In the genomic region with DNA sequence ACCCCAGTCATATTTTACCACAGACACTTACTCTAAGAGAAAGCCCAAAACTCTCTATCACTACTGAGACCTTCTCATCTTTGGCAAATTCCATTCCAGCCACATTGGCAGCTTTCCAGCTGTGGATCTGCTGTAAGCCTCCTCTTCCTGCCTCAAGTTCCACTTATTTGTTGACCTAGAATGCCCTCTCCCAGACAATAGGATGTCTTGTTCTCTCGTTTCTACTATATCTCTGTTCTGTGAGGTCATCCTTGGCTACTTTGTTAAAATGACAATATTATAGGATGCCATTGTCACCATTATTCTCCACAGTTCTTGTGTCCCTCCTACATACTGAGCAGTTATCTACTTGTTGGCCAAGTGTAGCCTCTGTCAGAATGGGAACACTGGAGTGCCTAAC, we compare ENCODE assay signal across 19 mouse cellular contexts.
DNase-seq lines count a peak whose midpoint lies in the region; ATAC-seq and TF ChIP-seq lines count a peak whose summit lies in the region.
"Had no signal": no experiment of that assay in that cellular context is flagged by ENCODE, and none has a peak within 500 bp of the region (broad histone marks: within the 10 kb centered on the region; RNA-seq: fewer than 3 reads in every experiment).

No protein-coding gene starts in this region.

- no peak overlapping the region for H3K9ac ChIP-seq in embryonic facial prominence, embryonic 14.5 days (ENCODE audit: low read depth, low read length)
- H3K9ac ChIP-seq in hindbrain, postnatal 0 days (replicated peaks; ENCODE audit: low read length), result no peak overlapping the region
- H3K9ac ChIP-seq: embryonic facial prominence, embryonic 15.5 days; forebrain, embryonic 13.5 days; heart, embryonic 13.5 days; hindbrain, embryonic 15.5 days; midbrain, embryonic 12.5 days had no signal

- no peak overlapping the region for H3K4me2 ChIP-seq in embryonic facial prominence, embryonic 14.5 days (ENCODE audit: low read depth, low read length)
- H3K4me2 ChIP-seq in hindbrain, postnatal 0 days (ENCODE audit: low read depth, low read length), result no peak overlapping the region
- H3K4me2 ChIP-seq: embryonic facial prominence, embryonic 15.5 days; forebrain, embryonic 13.5 days; heart, embryonic 13.5 days; hindbrain, embryonic 15.5 days; midbrain, embryonic 12.5 days had no signal

- no peak overlapping the region for H3K4me3 ChIP-seq in embryonic facial prominence, embryonic 14.5 days (ENCODE audit: low read depth, low read length)
- no peak overlapping the region for H3K4me3 ChIP-seq in embryonic facial prominence, embryonic 10.5 days
- no peak overlapping the region for H3K4me3 ChIP-seq in thymus, adult 2 months (ENCODE audit: control insufficient read depth, insufficient read depth, low read length)
- H3K4me3 ChIP-seq in hindbrain, postnatal 0 days (ENCODE audit: low read length), result no peak overlapping the region
- H3K4me3 ChIP-seq: embryonic facial prominence, embryonic 15.5 days; forebrain, embryonic 13.5 days; heart, embryonic 13.5 days; hindbrain, embryonic 15.5 days; left cerebral cortex, adult 2 months; midbrain, embryonic 12.5 days had no signal

- no peaks in the 10 kb centered on the region for H3K9me3 ChIP-seq in embryonic facial prominence, embryonic 14.5 days (ENCODE audit: control insufficient read depth, low read length)
- H3K9me3 ChIP-seq in embryonic facial prominence, embryonic 10.5 days, result no peaks in the 10 kb centered on the region
- no peaks in the 10 kb centered on the region for H3K9me3 ChIP-seq in hindbrain, postnatal 0 days (ENCODE audit: low read length)
- H3K9me3 ChIP-seq: embryonic facial prominence, embryonic 15.5 days; forebrain, embryonic 13.5 days; heart, embryonic 13.5 days; hindbrain, embryonic 15.5 days; midbrain, embryonic 12.5 days had no signal

- no peak for TF ChIP-seq POLR2A in thymus, adult 2 months (IDR thresholded peaks at IDR 0.05; ENCODE audit: control insufficient read depth, extremely low read depth, insufficient read depth, low read length, poor library complexity)

- no peaks in the 10 kb centered on the region for H3K36me3 ChIP-seq in embryonic facial prominence, embryonic 14.5 days (ENCODE audit: control insufficient read depth, insufficient read depth, low read length)
- H3K36me3 ChIP-seq in embryonic facial prominence, embryonic 10.5 days (replicated peaks), result no peaks in the 10 kb centered on the region
- no peaks in the 10 kb centered on the region for H3K36me3 ChIP-seq in thymus, adult 2 months (ENCODE audit: control insufficient read depth, insufficient read depth, low read length)
- H3K36me3 ChIP-seq in hindbrain, postnatal 0 days (ENCODE audit: insufficient read depth, low read length), result no peaks in the 10 kb centered on the region
- H3K36me3 ChIP-seq: embryonic facial prominence, embryonic 15.5 days; heart, embryonic 13.5 days; hindbrain, embryonic 15.5 days; midbrain, embryonic 12.5 days had no signal

- peak; percentile 47 for DNase-seq in embryonic facial prominence, embryonic 14.5 days (ENCODE audit: low spot score)
- DNase-seq in embryonic facial prominence, embryonic 10.5 days (ENCODE audit: low spot score), result no peak
- peak; percentile 47 for DNase-seq in layer of hippocampus, adult 11-12 months (ENCODE audit: low spot score)
- no peak for DNase-seq in layer of hippocampus, postnatal 25 days (ENCODE audit: extremely low spot score in 1 of 2, low spot score in 1 of 2)
- DNase-seq in MN1 (ENCODE audit: low spot score), result peak; percentile 8
- peak; percentile 93 for DNase-seq in brain, adult 2 months (ENCODE audit: low read depth, low spot score)
- no peak for DNase-seq in thymus, adult 2 months
- DNase-seq in hindbrain, postnatal 0 days (ENCODE audit: low spot score), result no peak
- DNase-seq: gastrocnemius, postnatal 25 days; spleen, adult 18-20 months had no signal

- 37% methylated on average over 1 of the region's 1 CpGs for WGBS in embryonic facial prominence, embryonic 14.5 days
- 49% methylated on average over 1 of the region's 1 CpGs for WGBS in embryonic facial prominence, embryonic 10.5 days
- 74% methylated on average over 1 of the region's 1 CpGs for WGBS in thymus, adult 2 months
- 51% methylated on average over 1 of the region's 1 CpGs for WGBS in hindbrain, postnatal 0 days

- peaks cover 8% of the 10 kb centered on the region for H3K4me1 ChIP-seq in embryonic facial prominence, embryonic 14.5 days (ENCODE audit: control insufficient read depth, insufficient read depth, low read length)
- peaks cover 8% of the 10 kb centered on the region; the same call in 1 of the 2 replicates for H3K4me1 ChIP-seq in embryonic facial prominence, embryonic 10.5 days
- H3K4me1 ChIP-seq in thymus, adult 2 months (replicated peaks; ENCODE audit: control insufficient read depth, insufficient read depth, low read length), result no peaks in the 10 kb centered on the region
- H3K4me1 ChIP-seq in hindbrain, postnatal 0 days (ENCODE audit: insufficient read depth, low read length), result no peaks in the 10 kb centered on the region
- H3K4me1 ChIP-seq: embryonic facial prominence, embryonic 15.5 days had no signal

- no peak overlapping the region for H3K27ac ChIP-seq in embryonic facial prominence, embryonic 14.5 days (replicated peaks; ENCODE audit: low read depth, low read length)
- H3K27ac ChIP-seq in embryonic facial prominence, embryonic 10.5 days (replicated peaks), result no peak overlapping the region
- no peak overlapping the region for H3K27ac ChIP-seq in thymus, adult 2 months (ENCODE audit: control insufficient read depth, insufficient read depth, low read length)
- H3K27ac ChIP-seq in hindbrain, postnatal 0 days, result no peak overlapping the region
- H3K27ac ChIP-seq: embryonic facial prominence, embryonic 15.5 days; forebrain, embryonic 13.5 days; heart, embryonic 13.5 days; hindbrain, embryonic 15.5 days; left cerebral cortex, adult 2 months; midbrain, embryonic 12.5 days; stomach, postnatal 0 days had no signal

- no peaks in the 10 kb centered on the region for H3K27me3 ChIP-seq in embryonic facial prominence, embryonic 14.5 days (replicated peaks; ENCODE audit: control insufficient read depth, insufficient read depth, low read length)
- no peaks in the 10 kb centered on the region for H3K27me3 ChIP-seq in embryonic facial prominence, embryonic 10.5 days (replicated peaks; ENCODE audit: low read depth, poor library complexity, severe bottlenecking)
- H3K27me3 ChIP-seq in thymus, adult 2 months (ENCODE audit: control insufficient read depth, insufficient read depth, low read length), result no peaks in the 10 kb centered on the region
- H3K27me3 ChIP-seq in hindbrain, postnatal 0 days (ENCODE audit: insufficient read depth, low read length), result no peaks in the 10 kb centered on the region
- H3K27me3 ChIP-seq: embryonic facial prominence, embryonic 15.5 days; forebrain, embryonic 13.5 days; heart, embryonic 13.5 days; hindbrain, embryonic 15.5 days; midbrain, embryonic 12.5 days had no signal

- no peak for TF ChIP-seq CTCF in thymus, adult 2 months (IDR thresholded peaks at IDR 0.05; ENCODE audit: borderline replicate concordance, control insufficient read depth, extremely low read depth, insufficient read depth, low read length, poor library complexity)
- no peak for TF ChIP-seq CTCF in hindbrain, postnatal 0 days (IDR thresholded peaks at IDR 0.05; ENCODE audit: low read depth)

- ATAC-seq in embryonic facial prominence, embryonic 14.5 days (ENCODE audit: low read depth), result no peak
- ATAC-seq in hindbrain, postnatal 0 days, result no peak
- ATAC-seq: CD4-positive, CD25-positive, alpha-beta regulatory T cell, adult 4 months; forebrain, embryonic 13.5 days; lung, postnatal 0 days had no signal

Comparison
In these comparisons a context has a peak if more than half of its experiments do, and no peak if none do; other contexts are left out.
1. DNase-seq: peak in embryonic facial prominence, embryonic 14.5 days (single experiment), layer of hippocampus, adult 11-12 months (single experiment), MN1 (single experiment) and brain, adult 2 months (single experiment); none in embryonic facial prominence, embryonic 10.5 days (single experiment), layer of hippocampus, postnatal 25 days (0 of 2), thymus, adult 2 months (single experiment) and hindbrain, postnatal 0 days (single experiment).